Mouse (Mus musculus) midbrain, embryonic 11.5 days (tissue): Measurements from ENCODE around the gene Sgms1. TPM values are rescaled to one million over a fixed set of nuclear protein-coding genes. Genes with fewer than 3 reads are reported as not detected.
A peak's percentile ranks its signal among the peaks of the same experiment; 100 is the strongest.

Source experiments
- ATAC-seq: fragments of 200-750 bp; cut with Nextera tagmentation; 2 replicates; pipeline ENCODE4 v1.8.0; 2017; ENCODE audit warnings: moderate TSS enrichment, moderate library complexity; ENCODE audit not compliant: low FRiP score
- DNase-seq: peaks from one replicate; pipeline ENCODE4 v3.0.0; 2015; ENCODE audit warnings: low spot score; ENCODE audit errors: missing footprints
- H3K27ac ChIP-seq: fragments of 300-500 bp; sonication (generic); 2 replicates; pipeline ENCODE4 v1.5.1; 2014; ENCODE audit warnings: low read depth, low read length
- H3K27me3 ChIP-seq: fragments of 300-500 bp; sonication (generic); 2 replicates; pipeline ENCODE4 v1.6.1; 2014; ENCODE audit warnings: mild to moderate bottlenecking, low read length, moderate library complexity, mixed read lengths; ENCODE audit not compliant: control insufficient read depth, insufficient read depth
- H3K36me3 ChIP-seq: fragments of 300-500 bp; sonication (generic); 2 replicates; pipeline ENCODE4 v1.6.1; 2014; ENCODE audit warnings: mild to moderate bottlenecking, low read length, moderate library complexity, mixed read lengths; ENCODE audit not compliant: control insufficient read depth, insufficient read depth
- H3K4me1 ChIP-seq: fragments of 300-500 bp; sonication (generic); 2 replicates; pipeline ENCODE4 v1.6.1; 2014; ENCODE audit warnings: low read length; ENCODE audit not compliant: control insufficient read depth, insufficient read depth
- H3K4me2 ChIP-seq: fragments of 300-500 bp; sonication (generic); 2 replicates; pipeline ENCODE4 v1.6.1; 2014; ENCODE audit warnings: mild to moderate bottlenecking, moderate library complexity
- H3K4me3 ChIP-seq: fragments of 300-500 bp; sonication (generic); 2 replicates; pipeline ENCODE4 v1.5.1; 2014; ENCODE audit warnings: low read depth, low read length
- H3K9ac ChIP-seq: fragments of 300-500 bp; sonication (generic); 2 replicates; pipeline ENCODE4 v1.6.1; 2014; ENCODE audit warnings: low read length
- H3K9me3 ChIP-seq: fragments of 300-500 bp; sonication (generic); 2 replicates; pipeline ENCODE4 v1.6.1; 2016; ENCODE audit warnings: low read length; ENCODE audit not compliant: control insufficient read depth
- WGBS: fragments of 180-500 bp; shearing (Covaris S2); extraction: QIAGEN DNeasy Blood & Tissue Kit; methylation state at CpG from one replicate; pipeline ENCODE4 v1.1.7; 2014; 5-methylcytosine and 5-hydroxymethylcytosine counted together
- polyA plus RNA-seq: library from polyadenylated mRNA; unstranded; fragments of >200 nt; fragmentation: Nextera tagmentation; extraction: Ambion mirVana; gene quantifications from 2 replicates; pipeline ENCODE4 v1.2.1, GENCODE M21; 2014

Sgms1 gene
- polyA plus RNA-seq, 1 experiment from 2014 or later, result 10.1 TPM

DNA sequence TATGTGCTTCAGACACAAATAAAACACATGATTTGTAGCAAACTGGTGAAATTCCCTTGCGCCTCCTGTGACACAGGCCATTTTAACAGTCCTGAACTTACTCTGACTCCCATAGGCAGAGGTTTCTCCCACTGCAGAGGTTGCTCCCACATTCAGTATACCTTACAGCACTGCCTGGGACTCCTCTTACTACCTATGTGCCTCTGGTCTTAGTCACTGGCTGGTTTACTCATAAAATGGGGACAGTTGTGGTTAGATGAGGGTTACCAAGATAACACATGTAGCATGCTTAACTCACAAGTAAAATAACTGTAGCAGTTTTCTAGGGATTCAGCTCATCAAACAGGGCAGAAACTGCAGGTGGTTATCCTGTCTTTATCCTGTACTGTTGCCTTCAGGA lies 268.7 kb downstream of the Sgms1 start:
- H3K27me3 ChIP-seq, result no peaks in the 10 kb centered on the region
- ATAC-seq (no peak), DNase-seq (no peak)
- no peak overlapping the region for H3K4me2 ChIP-seq
- no peaks in the 10 kb centered on the region for H3K9me3 ChIP-seq
- no peaks in the 10 kb centered on the region for H3K36me3 ChIP-seq
- H3K4me3 ChIP-seq, result no peak overlapping the region
- no peak overlapping the region for H3K9ac ChIP-seq
- 96% methylated on average over 1 of the region's 1 CpGs for WGBS
- no peaks in the 10 kb centered on the region for H3K4me1 ChIP-seq
- no peak overlapping the region for H3K27ac ChIP-seq

DNA sequence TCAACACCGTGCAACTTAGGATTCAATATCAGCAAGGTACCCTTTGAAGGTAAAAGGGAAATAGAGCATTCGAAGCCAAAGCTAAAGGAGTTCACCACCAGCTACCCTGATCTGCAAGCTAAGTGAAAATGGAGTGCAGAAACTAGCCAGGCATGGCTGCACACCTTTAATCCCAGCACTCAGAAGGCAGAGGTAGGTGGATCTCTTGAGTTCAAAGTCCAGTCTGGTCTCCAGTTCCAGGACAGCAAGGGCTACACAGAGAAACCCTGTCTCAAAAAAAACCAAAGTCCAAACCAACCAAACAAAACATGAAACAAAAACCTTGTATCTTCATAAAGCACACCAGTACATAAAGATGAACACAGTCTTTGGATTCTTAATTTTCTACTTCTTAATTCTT lies 269.8 kb downstream of the Sgms1 start:
- Histone ChIP-seq H3K27ac (no peak overlapping the region), H3K4me2 (no peak overlapping the region), H3K36me3 (no peaks in the 10 kb centered on the region), H3K9me3 (no peaks in the 10 kb centered on the region), H3K4me1 (no peaks in the 10 kb centered on the region), H3K9ac (no peak overlapping the region), H3K4me3 (no peak overlapping the region), H3K27me3 (no peaks in the 10 kb centered on the region)
- no peak for DNase-seq
- WGBS, result 90% methylated on average over 2 of the region's 2 CpGs
- ATAC-seq, result no peak

- no peak for ATAC-seq
- Histone ChIP-seq H3K4me1 (no peaks in the 10 kb centered on the region), H3K36me3 (no peaks in the 10 kb centered on the region), H3K9ac (no peak overlapping the region), H3K4me2 (no peak overlapping the region), H3K27me3 (no peaks in the 10 kb centered on the region), H3K9me3 (no peaks in the 10 kb centered on the region), H3K27ac (no peak overlapping the region), H3K4me3 (no peak overlapping the region)
- DNase-seq, result no peak
- WGBS, result 91% methylated on average over 3 of the region's 3 CpGs
Measured at GRCm38 (mm10) chr19:32118496-32118895, 271.0 kb downstream of the Sgms1 start.

DNA sequence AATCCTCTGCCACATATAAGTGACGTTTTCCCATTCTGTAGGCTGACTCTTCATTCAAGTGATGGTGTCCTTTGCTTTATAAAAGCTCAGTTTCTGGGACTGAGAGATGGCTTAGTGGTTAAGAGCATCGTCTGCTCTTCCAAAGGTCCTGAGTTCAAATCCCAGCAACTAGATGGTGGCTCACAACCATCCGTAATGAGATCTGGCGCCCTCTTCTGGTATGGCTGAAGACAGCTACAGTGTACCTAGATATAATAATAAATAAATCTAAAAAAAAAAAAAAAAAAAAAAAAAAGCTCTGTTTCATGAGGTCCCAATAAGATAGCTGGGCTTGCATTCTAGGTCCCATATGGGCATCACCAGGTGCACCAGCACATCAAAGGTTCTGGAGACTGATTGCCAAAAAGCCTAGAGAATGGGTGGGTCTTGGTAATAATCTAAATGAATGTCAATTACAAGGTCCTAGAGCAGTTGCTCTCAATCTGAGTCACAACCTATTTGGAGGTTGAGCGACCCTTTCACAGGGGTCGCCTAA lies 272.0 kb downstream of the Sgms1 start:
- no peak overlapping the region for H3K9ac ChIP-seq
- WGBS, result 82% methylated on average over 6 of the region's 6 CpGs
- no peaks in the 10 kb centered on the region for H3K27me3 ChIP-seq
- no peak overlapping the region for H3K4me2 ChIP-seq
- no peaks in the 10 kb centered on the region for H3K4me1 ChIP-seq
- H3K9me3 ChIP-seq, result no peaks in the 10 kb centered on the region
- no peak overlapping the region for H3K27ac ChIP-seq
- no peak overlapping the region for H3K4me3 ChIP-seq
- ATAC-seq, result no peak
- H3K36me3 ChIP-seq, result no peaks in the 10 kb centered on the region
- peak; percentile 17 for DNase-seq

DNA sequence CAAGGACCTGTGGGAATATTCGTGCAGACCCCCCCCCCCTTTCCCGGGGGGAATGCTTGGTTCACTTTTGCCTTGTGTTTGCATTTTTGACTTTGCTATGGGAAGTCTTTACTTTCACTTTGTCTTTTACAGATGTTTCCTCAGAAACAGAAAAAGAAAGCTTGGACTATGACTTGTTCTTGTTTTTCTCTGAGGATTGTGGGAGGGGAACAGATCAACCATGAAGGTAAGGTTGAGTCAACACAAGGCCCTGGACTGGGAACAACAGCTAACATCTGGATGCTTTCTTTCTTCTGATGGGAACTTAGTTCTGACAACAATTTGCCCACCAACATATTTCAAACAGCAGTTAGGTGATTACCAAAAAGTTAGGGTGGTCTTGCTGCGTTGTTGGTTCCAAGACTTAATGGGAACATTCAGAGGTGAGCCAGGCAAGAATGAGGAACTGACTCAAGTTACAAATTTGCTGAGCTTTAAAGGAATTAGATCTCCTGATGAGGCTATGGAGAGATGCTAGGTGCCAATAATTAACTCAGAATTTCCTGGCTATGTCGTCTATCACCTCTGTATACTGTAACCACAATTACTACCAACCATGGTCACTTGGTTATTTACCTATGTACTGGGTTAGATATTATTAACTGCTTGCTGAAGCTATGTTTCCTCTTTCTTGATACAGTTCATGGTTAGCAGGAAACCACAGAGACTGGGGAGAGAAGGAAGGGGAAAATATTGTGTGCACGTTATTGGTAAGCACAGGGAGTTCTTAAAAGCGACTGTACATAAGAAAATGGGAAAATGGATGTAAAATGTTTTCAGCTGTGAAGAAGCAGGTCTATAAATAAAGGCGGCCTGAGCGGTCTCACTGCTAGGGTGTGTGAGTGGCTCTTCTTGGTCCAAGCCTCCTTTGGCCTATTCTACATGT lies 277.4 kb downstream of the Sgms1 start:
- DNase-seq, result peak; percentile 78
- H3K27me3 ChIP-seq, result no peaks in the 10 kb centered on the region
- ATAC-seq, result no peak
- H3K4me3 ChIP-seq, result no peak overlapping the region
- H3K4me2 ChIP-seq, result no peak overlapping the region
- no peaks in the 10 kb centered on the region for H3K9me3 ChIP-seq
- 88% methylated on average over 8 of the region's 8 CpGs for WGBS
- no peak overlapping the region for H3K27ac ChIP-seq
- no peak overlapping the region for H3K9ac ChIP-seq
- no peaks in the 10 kb centered on the region for H3K36me3 ChIP-seq
- no peaks in the 10 kb centered on the region for H3K4me1 ChIP-seq

DNA sequence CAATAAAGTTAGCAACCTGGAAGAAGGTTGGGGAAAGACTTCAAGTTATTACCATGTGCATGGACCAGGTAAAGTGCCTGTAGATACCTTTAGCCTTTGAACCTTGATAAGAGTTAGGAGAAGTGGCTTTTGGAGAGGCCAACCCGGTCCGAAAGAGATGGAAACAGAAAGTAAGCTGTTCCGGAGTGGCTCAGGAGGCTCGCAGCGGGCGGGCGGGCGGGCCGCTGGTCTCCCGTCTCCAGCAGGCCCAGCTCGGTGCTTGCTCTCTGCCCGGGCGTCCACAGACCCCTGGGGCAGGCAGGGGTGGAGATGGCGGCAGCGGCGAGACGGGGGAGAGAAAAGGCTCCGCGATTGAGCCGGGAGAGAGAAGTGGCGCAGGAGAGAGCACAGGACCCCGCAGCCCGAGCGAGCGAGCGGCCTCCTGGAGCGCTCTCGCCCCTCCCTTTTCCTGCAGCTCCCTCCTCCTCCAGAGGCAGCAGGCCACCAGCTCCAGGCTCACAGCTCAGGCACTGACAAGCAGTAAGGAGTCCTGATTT lies 281.7 kb downstream of the Sgms1 start, which contains the start of gene Asah2:
Gene Asah2, minus strand, starts transcription at position 441 of the 536 bp plus-strand sequence.
- Histone ChIP-seq H3K36me3 (no peaks in the 10 kb centered on the region), H3K4me2 (peak within 1 kb of the TSS; percentile 56), H3K4me1 (0 out of 2 replicates have a peak, but pooled peaks cover 2% of the 10 kb centered on the region), H3K4me3 (peak within 1 kb of the TSS; percentile 54), H3K27ac (no peak within 1 kb of the TSS), H3K9me3 (no peaks in the 10 kb centered on the region), H3K9ac (peak within 1 kb of the TSS; percentile 89), H3K27me3 (no peaks in the 10 kb centered on the region)
- WGBS, result under 1% methylated on average over 26 of the region's 28 CpGs
- peak; percentile 95 for DNase-seq
- ATAC-seq, result peak; percentile 97

GRCm38 (mm10) chr19:32106750-32107149 lies 282.8 kb downstream of the Sgms1 start:
- no peak for ATAC-seq
- Histone ChIP-seq H3K27ac (no peak overlapping the region), H3K4me3 (no peak overlapping the region), H3K27me3 (no peaks in the 10 kb centered on the region), H3K4me2 (no peak overlapping the region), H3K9me3 (no peaks in the 10 kb centered on the region), H3K9ac (no peak overlapping the region), H3K4me1 (0 out of 2 replicates have a peak, but pooled peaks cover 2% of the 10 kb centered on the region), H3K36me3 (no peaks in the 10 kb centered on the region)
- peak; percentile 75 for DNase-seq
- WGBS, result 89% methylated on average over 2 of the region's 2 CpGs

- DNase-seq (no peak), ATAC-seq (no peak)
- 66% methylated on average over 4 of the region's 4 CpGs for WGBS
- Histone ChIP-seq H3K27me3 (no peaks in the 10 kb centered on the region), H3K9ac (no peak overlapping the region), H3K4me3 (no peak overlapping the region), H3K9me3 (no peaks in the 10 kb centered on the region), H3K4me2 (no peak overlapping the region), H3K27ac (no peak overlapping the region), H3K4me1 (0 out of 2 replicates have a peak, but pooled peaks cover 2% of the 10 kb centered on the region), H3K36me3 (no peaks in the 10 kb centered on the region)
Measured at GRCm38 (mm10) chr19:32104217-32104616, 285.3 kb downstream of the Sgms1 start.

- peak; percentile 91 for DNase-seq
- Histone ChIP-seq H3K27me3 (no peaks in the 10 kb centered on the region), H3K9me3 (no peaks in the 10 kb centered on the region), H3K4me1 (0 out of 2 replicates have a peak, but pooled peaks cover 2% of the 10 kb centered on the region), H3K4me2 (peak overlapping the region; percentile 35), H3K9ac (peak overlapping the region; percentile 13; the same call in 1 of the 2 replicates), H3K4me3 (peak overlapping the region; percentile 28), H3K36me3 (no peaks in the 10 kb centered on the region), H3K27ac (no peak overlapping the region)
- peak; percentile 45; the same call in 1 of the 2 replicates for ATAC-seq
- 8% methylated on average over 9 of the region's 9 CpGs for WGBS
Measured at GRCm38 (mm10) chr19:32102976-32103300, 286.6 kb downstream of the Sgms1 start.
